Mouse (Mus musculus) T-helper 2 cell (primary cell): ENCODE results near the gene Pcgf1.

Source experiments
- in situ Hi-C: fragments of 300-600 bp; cut with MboI, MseI; formaldehyde crosslinking; loops from one replicate; pipeline ENCODE4 v1.15.1; 2025; ENCODE audit warnings: high pct_unique_total_duplicates

Pcgf1 gene

GRCm38 (mm10) chr6:83121863-83122710, 44.4 kb downstream of the Pcgf1 start:
- in situ Hi-C loops: no loop called here

- in situ Hi-C loops: no loop called here
Observed at GRCm38 (mm10) chr6:83122961-83123360, 45.3 kb downstream of the Pcgf1 start.

GRCm38 (mm10) chr6:83124851-83125312, 47.2 kb downstream of the Pcgf1 start:
- in situ Hi-C loops: no loop called here

- in situ Hi-C loops: no loop called here
Observed at GRCm38 (mm10) chr6:83125331-83125730, 47.7 kb downstream of the Pcgf1 start, which contains the start of gene Ino80b. TSS of gene Ino80b (minus strand) at chr6:83125431.

GRCm38 (mm10) chr6:83127419-83127818, 49.8 kb downstream of the Pcgf1 start:
- in situ Hi-C loops: no loop called here
